Mouse (Mus musculus) thymus, adult 2 months (tissue): ENCODE measurements around the gene Dffa.

ENCODE experiments used
- CTCF ChIP-seq: fragments of 200-500 bp; IDR thresholded peaks from 2 replicates; pipeline ENCODE4 v1.5.1; 2012; ENCODE audit warnings: mild to moderate bottlenecking, control low read depth, low read length, moderate library complexity, borderline replicate concordance; ENCODE audit not compliant: control insufficient read depth, poor library complexity, insufficient read depth; ENCODE audit errors: extremely low read depth
- POLR2A ChIP-seq: fragments of 200-500 bp; IDR thresholded peaks from 2 replicates; pipeline ENCODE4 v1.6.1; 2012; ENCODE audit warnings: mild to moderate bottlenecking, low read length, control low read depth, moderate library complexity; ENCODE audit not compliant: control insufficient read depth, poor library complexity, insufficient read depth; ENCODE audit errors: extremely low read depth

DNA sequence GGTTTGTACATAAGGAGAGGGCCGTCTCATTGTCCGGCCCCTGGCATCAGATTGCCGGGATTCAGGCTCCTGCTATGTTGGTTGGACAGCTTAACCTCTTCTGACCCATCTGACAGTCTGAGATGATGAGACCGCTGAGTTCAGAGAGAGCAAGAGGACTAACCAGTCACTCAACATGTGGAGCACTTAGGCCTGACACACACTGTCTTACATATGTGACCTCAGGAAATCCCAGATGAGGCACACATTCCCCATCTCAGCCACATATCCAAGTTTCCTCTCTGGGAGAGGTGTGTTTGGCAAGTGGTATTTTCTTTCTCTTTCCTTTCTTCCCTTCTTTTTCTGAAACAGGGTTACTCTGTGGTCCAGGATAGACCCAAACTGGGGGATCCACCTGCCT lies 41.2 kb downstream of the Dffa start:
- TF ChIP-seq CTCF (no peak), POLR2A (no peak)
